Mouse (Mus musculus) limb, embryonic 11.5 days (tissue): ENCODE results near the gene Parvb. TPM values are rescaled to one million over a fixed set of nuclear protein-coding genes. Genes with fewer than 3 reads are reported as not detected.

Experiments used
- polyA plus RNA-seq: library from polyadenylated mRNA; unstranded; fragments of >200 nt; fragmentation: Nextera tagmentation; extraction: Ambion mirVana; gene quantifications from 2 replicates; pipeline ENCODE4 v1.2.1, GENCODE M21; 2014

Gene Parvb
- polyA plus RNA-seq, 1 experiment from 2014 or later, result 9.4 TPM

Other genes starting within 250 kb of the Parvb start
- not detected in 2 replicates for gene Efcab6, start 166.7 kb upstream of the Parvb start, polyA plus RNA-seq
- gene Sult4a1, start 126.3 kb upstream of the Parvb start, polyA plus RNA-seq, result 0.95 and 1.1 TPM in 2 replicates
- gene Pnpla5, start 108.9 kb upstream of the Parvb start, polyA plus RNA-seq, result not detected in 2 replicates
- gene Pnpla3, start 64.2 kb upstream of the Parvb start, polyA plus RNA-seq, result 0.47 TPM in 1 of 2 replicates, not detected in the other
- gene Samm50, start 39.8 kb upstream of the Parvb start, polyA plus RNA-seq, result 79.9 and 89.1 TPM in 2 replicates
- 0.17 and 0.82 TPM in 2 replicates for gene Parvg, start 92.0 kb downstream of the Parvb start, polyA plus RNA-seq
- 0.36 and 0.50 TPM in 2 replicates for gene Shisal1, start 215.1 kb downstream of the Parvb start, polyA plus RNA-seq